Mouse (Mus musculus) CH12.LX (cell line): Measurements from ENCODE around the gene Rab37. TPM values are rescaled to one million over a fixed set of nuclear protein-coding genes. Genes with fewer than 3 reads are reported as not detected.

ENCODE experiments used
- DNase-seq: peaks from one replicate; pipeline ENCODE4 v3.0.0-alpha.2; 2013; ENCODE audit errors: extremely low read depth
- H3K27ac ChIP-seq: 2 replicates; pipeline ENCODE4 v1.5.1; 2012; ENCODE audit warnings: low read depth, mild to moderate bottlenecking, control low read depth, moderate library complexity; ENCODE audit not compliant: insufficient read depth
- H3K27me3 ChIP-seq: replicated peaks from 2 replicates; pipeline ENCODE3; 2012; ENCODE audit warnings: inconsistent platforms
- H3K36me3 ChIP-seq, 2 experiments: replicated peaks in 1 of 2; 2 replicates each; pipeline versions ENCODE3 to v1.6.1; 2012; ENCODE audit warnings: inconsistent platforms in 1 of 2, low read length in 1 of 2, mild to moderate bottlenecking in 1 of 2, mixed read lengths in 1 of 2, moderate library complexity in 1 of 2; ENCODE audit not compliant: control insufficient read depth in 1 of 2, insufficient read depth in 1 of 2
- H3K4me1 ChIP-seq, 2 experiments: 2 replicates each; pipeline ENCODE4 v1.6.1; 2012; ENCODE audit warnings: inconsistent platforms in 1 of 2, moderate library complexity in 1 of 2; ENCODE audit not compliant: insufficient read depth in 2 of 2, control insufficient read depth in 1 of 2
- H3K4me2 ChIP-seq: 2 replicates; pipeline ENCODE4 v1.6.1; 2012; ENCODE audit warnings: low read depth, mild to moderate bottlenecking, control low read depth; ENCODE audit not compliant: poor library complexity, insufficient read depth, severe bottlenecking
- H3K4me3 ChIP-seq, 3 experiments: fragments of 150-350 bp in 1 of 3; sonication (generic) in 1 of 3; replicated peaks in 1 of 3; 2 replicates each; pipeline versions ENCODE3 to v1.5.1; 2011 to 2012; ENCODE audit warnings: low read depth in 2 of 3, low read length in 2 of 3, mild to moderate bottlenecking in 2 of 3, moderate library complexity in 2 of 3, control low read depth in 1 of 3, improper control_type of control experiment in 1 of 3, inconsistent platforms in 1 of 3, mixed read lengths in 1 of 3; ENCODE audit not compliant: poor library complexity in 1 of 3
- H3K79me2 ChIP-seq: replicated peaks from 2 replicates; pipeline ENCODE4 v1.6.1; 2012; ENCODE audit warnings: mild to moderate bottlenecking, moderate library complexity; ENCODE audit not compliant: control insufficient read depth, poor library complexity, insufficient read depth, severe bottlenecking; ENCODE audit errors: extremely low read depth
- H3K9ac ChIP-seq: 2 replicates; pipeline ENCODE4 v1.6.1; 2012; ENCODE audit warnings: low read depth, mild to moderate bottlenecking, control low read depth, moderate library complexity; ENCODE audit not compliant: insufficient read depth
- H3K9me3 ChIP-seq: replicated peaks from 2 replicates; pipeline ENCODE3; 2012; ENCODE audit warnings: low read length, inconsistent platforms, mixed read lengths
- BHLHE40 ChIP-seq: IDR thresholded peaks from 2 replicates; pipeline ENCODE4 v1.6.1; 2011; ENCODE audit warnings: mild to moderate bottlenecking, low read depth, low read length, improper control_type of control experiment
- CHD1 ChIP-seq: IDR thresholded peaks from 2 replicates; pipeline ENCODE4 v1.6.1; 2012; ENCODE audit warnings: low read depth, low read length, improper control_type of control experiment, inconsistent platforms
- CHD2 ChIP-seq: IDR thresholded peaks from 2 replicates; pipeline ENCODE4 v1.6.1; 2011; ENCODE audit warnings: low read length, improper control_type of control experiment
- E2F4 ChIP-seq: IDR thresholded peaks from 2 replicates; pipeline ENCODE4 v1.6.1; 2011; ENCODE audit warnings: low read depth, low read length, improper control_type of control experiment; ENCODE audit not compliant: insufficient replicate concordance
- ELF1 ChIP-seq: IDR thresholded peaks from 2 replicates; pipeline ENCODE4 v1.6.1; 2014; ENCODE audit warnings: low read depth, mild to moderate bottlenecking, inconsistent platforms, low read length, improper control_type of control experiment
- ETS1 ChIP-seq: conservative IDR thresholded peaks from 2 replicates; pipeline ENCODE4 v1.6.1; 2012; ENCODE audit warnings: low read depth, mild to moderate bottlenecking, inconsistent platforms, low read length, improper control_type of control experiment, moderate library complexity
- GABPA ChIP-seq: IDR thresholded peaks from 2 replicates; pipeline ENCODE4 v1.6.1; 2012; ENCODE audit warnings: low read depth, low read length, improper control_type of control experiment, inconsistent platforms; ENCODE audit not compliant: insufficient replicate concordance
- KAT2A ChIP-seq: IDR thresholded peaks from 2 replicates; pipeline ENCODE4 v1.6.1; 2012; ENCODE audit warnings: low read length, improper control_type of control experiment, inconsistent platforms; ENCODE audit not compliant: insufficient replicate concordance
- MAZ ChIP-seq: IDR thresholded peaks from 2 replicates; pipeline ENCODE4 v1.6.1; 2012; ENCODE audit warnings: low read depth, mild to moderate bottlenecking, inconsistent platforms, low read length, improper control_type of control experiment, moderate library complexity
- MXI1 ChIP-seq: IDR thresholded peaks from 2 replicates; pipeline ENCODE4 v1.6.1; 2011; ENCODE audit warnings: mild to moderate bottlenecking, low read depth, low read length, improper control_type of control experiment
- MYC ChIP-seq: IDR thresholded peaks from 2 replicates; pipeline ENCODE4 v1.6.1; 2011; ENCODE audit warnings: low read depth, mild to moderate bottlenecking, improper control_type of control experiment, low read length
- NELFE ChIP-seq: IDR thresholded peaks from 2 replicates; pipeline ENCODE4 v1.6.1; 2011; ENCODE audit warnings: low read depth, low read length, improper control_type of control experiment
- NRF1 ChIP-seq: IDR thresholded peaks from 2 replicates; pipeline ENCODE4 v1.6.1; 2014; ENCODE audit warnings: low read depth, mild to moderate bottlenecking, inconsistent platforms, low read length, improper control_type of control experiment, moderate library complexity
- PAX5 ChIP-seq: IDR thresholded peaks from 2 replicates; pipeline ENCODE4 v1.6.1; 2012; ENCODE audit warnings: low read length, inconsistent platforms, mixed read lengths
- POLR2A ChIP-seq: IDR thresholded peaks from 2 replicates; pipeline ENCODE4 v1.6.1; 2011; ENCODE audit warnings: low read depth, mild to moderate bottlenecking, improper control_type of control experiment, low read length
- POLR2AphosphoS2 ChIP-seq: IDR thresholded peaks from 2 replicates; pipeline ENCODE4 v1.6.1; 2011; ENCODE audit warnings: low read depth, low read length, improper control_type of control experiment
- RAD21 ChIP-seq: IDR thresholded peaks from 2 replicates; pipeline ENCODE4 v1.6.1; 2011; ENCODE audit warnings: low read depth, mild to moderate bottlenecking, low read length, improper control_type of control experiment, moderate library complexity
- TBP ChIP-seq: conservative IDR thresholded peaks from 2 replicates; pipeline ENCODE4 v1.6.1; 2011; ENCODE audit warnings: low read depth, low read length, improper control_type of control experiment
- TCF12 ChIP-seq: IDR thresholded peaks from 2 replicates; pipeline ENCODE4 v1.6.1; 2014; ENCODE audit warnings: low read depth, mild to moderate bottlenecking, inconsistent platforms, low read length, improper control_type of control experiment
- USF1 ChIP-seq: IDR thresholded peaks from 2 replicates; pipeline ENCODE4 v1.6.1; 2014; ENCODE audit warnings: low read depth, mild to moderate bottlenecking, inconsistent platforms, low read length, improper control_type of control experiment
- USF2 ChIP-seq: conservative IDR thresholded peaks from 2 replicates; pipeline ENCODE4 v1.6.1; 2011; ENCODE audit warnings: low read depth, low read length, improper control_type of control experiment
- ZKSCAN1 ChIP-seq: IDR thresholded peaks from 2 replicates; pipeline ENCODE4 v1.6.1; 2012; ENCODE audit warnings: low read depth, inconsistent platforms, low read length, improper control_type of control experiment, borderline replicate concordance
- dilution Hi-C: fragments of 300-500 bp; cut with MboI; formaldehyde crosslinking; loops from 2 replicates; pipeline ENCODE4 v1.14.3; 2020; ENCODE audit warnings: low sequenced_read_pairs; ENCODE audit not compliant: extremely low pct_unique_long_range_greater_than_20kb, extremely low pct_ligation_motif_present
- in situ Hi-C: fragments of 300-500 bp; cut with MboI; formaldehyde crosslinking; loops from 3 replicates; pipeline ENCODE4 v1.14.3; 2019; ENCODE audit warnings: low sequenced_read_pairs, low pct_ligation_motif_present, low pct_unique_long_range_greater_than_20kb, mixed read lengths
- polyA plus RNA-seq: library from polyadenylated mRNA; unstranded; fragments of >175 nt; gene quantifications from 2 replicates; pipeline ENCODE4 v1.2.1, GENCODE M21; 2012; ENCODE audit warnings: low read depth; ENCODE audit not compliant: insufficient read length
- total RNA-seq, 2 experiments: library from RNA; depleted of rRNA; stranded (reverse); fragments of 300-350 nt in 1 of 2; fragments of >200 nt in 1 of 2; gene quantifications; 2 replicates each; pipeline ENCODE4 v1.2.3; 2012 to 2014

Gene Rab37
- total and polyA plus RNA-seq, 3 experiments, result 2.0 to 3.6 (median 2.3) TPM

- H3K36me3 ChIP-seq, result peaks cover 58 to 78% of the 10 kb centered on the region in 2 experiments
- in situ Hi-C loops, result no loop called here
Observed at GRCm38 (mm10) chr11:115177559-115178195, 86.4 kb downstream of the Rab37 start.

GRCm38 (mm10) chr11:115178766-115179165, 87.5 kb downstream of the Rab37 start:
- no peaks in the 10 kb centered on the region for H3K79me2 ChIP-seq
- H3K27me3 ChIP-seq, result no peaks in the 10 kb centered on the region
- no peak overlapping the region for H3K4me3 ChIP-seq
- H3K9ac ChIP-seq, result no peak overlapping the region
- in situ Hi-C loops, result no loop called here
- peaks cover 15 to 18% of the 10 kb centered on the region in 2 experiments for H3K4me1 ChIP-seq
- no peak overlapping the region for H3K27ac ChIP-seq
- no peaks in the 10 kb centered on the region for H3K9me3 ChIP-seq
- DNase-seq, result no peak
- dilution Hi-C loops, result no loop called here
- TF ChIP-seq MXI1 (no peak), POLR2AphosphoS2 (no peak), NRF1 (no peak), ELF1 (no peak), TCF12 (no peak), PAX5 (no peak), CHD2 (no peak), MYC (no peak), TBP (no peak), E2F4 (no peak), KAT2A (no peak)
- no peak overlapping the region for H3K4me2 ChIP-seq
- peaks cover 68 to 89% of the 10 kb centered on the region in 2 experiments for H3K36me3 ChIP-seq

More at GRCm38 (mm10) chr11:115177559-115178195, 86.4 kb downstream of the Rab37 start:
- dilution Hi-C loops, result no loop called here
- Histone ChIP-seq H3K4me1 (peaks cover 17 to 27% of the 10 kb centered on the region in 2 experiments), H3K4me2 (no peak overlapping the region), H3K79me2 (no peaks in the 10 kb centered on the region), H3K27ac (no peak overlapping the region), H3K4me3 (no peak overlapping the region), H3K9me3 (no peaks in the 10 kb centered on the region), H3K9ac (no peak overlapping the region), H3K27me3 (no peaks in the 10 kb centered on the region)
- TF ChIP-seq POLR2A (no peak), PAX5 (no peak), RAD21 (no peak), ETS1 (no peak), KAT2A (no peak), MAZ (no peak), BHLHE40 (no peak), NELFE (no peak), CHD2 (no peak), GABPA (no peak), USF1 (no peak), CHD1 (no peak), USF2 (no peak), ZKSCAN1 (no peak)
- no peak for DNase-seq
